Mouse (Mus musculus): ENCODE results near the gene Kpna7.
"Not testable (repeated sequence)": the region's sequence is repeated elsewhere in the genome, so short reads cannot be mapped to it uniquely, and the experiment has no call there.

The Kpna7 gene

DNA sequence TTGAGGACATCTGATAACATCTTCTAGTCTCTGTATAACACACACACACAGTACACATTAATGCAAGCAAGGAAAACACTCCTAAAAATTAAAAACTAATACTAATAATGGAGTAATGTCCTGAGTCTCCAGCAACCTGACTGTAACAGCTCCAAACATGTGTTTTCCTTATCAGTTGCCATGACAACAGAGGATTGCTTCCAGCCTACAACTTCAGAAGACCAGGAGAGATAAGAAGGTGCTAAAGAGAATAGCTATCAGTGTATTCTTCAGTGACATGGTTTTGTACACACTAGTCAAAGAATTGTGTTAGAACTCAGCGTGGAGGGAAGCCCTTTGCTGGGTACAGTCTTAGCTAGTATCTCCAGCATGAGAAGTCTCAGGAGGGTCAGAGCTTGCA lies 63.1 kb downstream of the Kpna7 start:
- not testable (repeated sequence) for DNase-seq (ENCODE audit: low read depth, low spot score)

DNA sequence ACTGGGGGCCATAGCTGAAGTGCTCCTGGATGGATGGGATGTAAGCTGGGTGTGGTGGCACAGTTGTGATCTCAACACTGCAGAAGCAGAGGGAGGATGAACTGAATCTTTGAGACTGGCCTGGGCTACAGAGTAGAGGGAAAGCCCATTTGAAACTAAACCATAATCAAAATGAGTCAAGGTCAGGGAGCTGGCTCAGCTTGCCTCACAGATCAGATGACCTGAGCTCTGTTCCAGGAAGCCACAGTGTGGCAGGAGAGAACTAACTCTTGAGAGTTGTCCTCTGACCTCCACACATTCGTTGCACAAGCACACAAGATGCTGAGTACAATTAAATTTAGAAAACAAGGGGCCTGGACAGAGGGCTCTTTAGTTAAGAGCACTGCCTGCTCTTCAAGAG lies 63.6 kb downstream of the Kpna7 start:
- DNase-seq (ENCODE audit: low read depth, low spot score): not testable (repeated sequence)

DNA sequence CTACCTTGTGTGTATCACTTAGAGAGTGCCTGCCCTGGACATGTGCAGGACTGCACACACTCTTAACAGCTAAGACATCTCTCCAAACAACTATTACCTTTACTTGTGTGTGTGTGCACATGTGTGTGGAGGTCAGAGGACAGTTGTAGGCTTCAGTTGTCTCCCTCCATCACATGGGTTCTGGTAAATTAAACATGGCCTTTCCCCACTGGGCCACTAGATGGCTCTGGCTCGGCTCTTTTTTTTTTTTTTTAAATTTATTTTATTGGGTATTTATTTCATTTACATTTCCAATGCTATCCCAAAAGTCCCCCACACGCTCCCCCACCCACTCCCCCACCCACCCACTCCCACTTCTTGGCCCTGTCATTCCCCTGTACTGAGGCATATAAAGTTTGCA lies 67.1 kb downstream of the Kpna7 start:
- not testable (repeated sequence) for DNase-seq (ENCODE audit: low read depth, low spot score)

DNA sequence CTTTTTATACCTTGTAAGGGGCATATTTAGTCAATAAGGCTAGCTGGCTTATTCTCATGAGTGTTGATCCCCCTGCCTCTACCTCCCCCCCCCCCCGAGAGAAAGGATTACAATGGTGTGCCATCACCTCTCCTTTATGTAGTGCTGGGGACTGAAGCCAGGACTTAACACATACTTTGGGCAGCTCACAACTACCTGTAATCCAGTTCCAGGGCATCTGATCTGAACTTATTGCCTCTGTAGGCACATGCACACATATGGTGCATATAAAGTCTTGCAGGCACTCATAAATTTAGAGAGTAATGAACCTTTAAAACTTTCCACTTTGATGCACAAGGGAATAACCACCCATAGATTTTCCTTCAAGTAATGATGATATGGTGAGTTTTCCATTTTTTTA lies 69.6 kb downstream of the Kpna7 start:
- no peak for DNase-seq (ENCODE audit: low read depth, low spot score)

DNA sequence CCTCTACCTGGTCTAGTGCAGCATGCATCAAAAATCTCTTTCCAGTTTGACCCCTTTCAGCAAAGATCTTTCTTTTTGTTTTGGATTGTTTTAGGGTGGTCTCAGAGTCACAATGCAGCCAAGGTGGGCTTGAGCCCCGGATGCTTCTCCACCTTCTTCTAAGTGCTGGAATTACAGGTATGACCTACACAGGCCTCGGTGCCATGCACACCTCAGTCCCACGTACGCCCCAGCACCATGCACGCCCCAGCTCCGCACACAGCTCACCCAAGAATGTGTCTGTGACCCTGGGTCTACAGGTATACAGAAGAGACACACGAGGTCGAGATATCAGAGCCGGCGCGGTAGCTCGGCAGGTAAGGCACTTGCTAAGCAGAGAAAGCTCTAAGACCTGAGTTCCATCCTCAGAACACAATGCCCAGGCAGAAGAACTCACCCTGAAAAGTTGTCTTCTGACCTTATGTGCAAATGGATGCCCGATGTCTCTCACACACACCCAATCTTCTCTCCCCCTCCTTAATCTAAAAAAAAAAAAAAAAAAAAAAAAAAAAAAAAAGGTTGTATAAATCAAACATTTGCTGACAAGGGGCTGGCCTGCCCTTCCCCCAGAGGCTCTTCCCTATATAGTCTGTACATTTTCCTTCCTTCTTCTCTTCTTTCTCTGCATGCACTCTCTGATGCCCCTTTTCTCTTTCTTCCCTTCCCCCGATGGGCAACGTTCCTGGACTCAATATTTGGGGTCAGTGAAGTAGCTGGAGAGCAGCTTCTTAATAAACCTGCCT lies 74.8 kb downstream of the Kpna7 start:
- DNase-seq (ENCODE audit: low read depth, low spot score): no peak

DNA sequence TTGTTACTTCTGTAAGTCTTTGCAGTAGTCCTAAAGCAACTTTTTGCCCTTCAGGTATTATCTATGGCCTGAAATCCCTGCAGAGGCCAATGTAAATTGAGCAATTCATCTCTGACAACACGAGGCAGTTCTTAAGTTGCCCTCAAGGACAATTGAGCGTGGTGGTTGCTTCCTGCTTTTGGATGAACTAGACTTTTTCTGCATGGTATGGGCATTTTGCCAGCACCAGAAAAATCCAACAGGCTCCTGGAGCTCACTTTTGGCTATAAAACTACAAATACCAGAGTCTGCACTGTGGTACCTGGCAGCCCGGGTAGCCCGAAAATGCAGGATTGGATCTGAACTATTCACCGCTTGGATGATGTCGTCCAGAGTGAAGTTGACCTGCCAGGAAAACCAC lies 78.2 kb downstream of the Kpna7 start:
- no peak for DNase-seq (ENCODE audit: low read depth, low spot score)

DNA sequence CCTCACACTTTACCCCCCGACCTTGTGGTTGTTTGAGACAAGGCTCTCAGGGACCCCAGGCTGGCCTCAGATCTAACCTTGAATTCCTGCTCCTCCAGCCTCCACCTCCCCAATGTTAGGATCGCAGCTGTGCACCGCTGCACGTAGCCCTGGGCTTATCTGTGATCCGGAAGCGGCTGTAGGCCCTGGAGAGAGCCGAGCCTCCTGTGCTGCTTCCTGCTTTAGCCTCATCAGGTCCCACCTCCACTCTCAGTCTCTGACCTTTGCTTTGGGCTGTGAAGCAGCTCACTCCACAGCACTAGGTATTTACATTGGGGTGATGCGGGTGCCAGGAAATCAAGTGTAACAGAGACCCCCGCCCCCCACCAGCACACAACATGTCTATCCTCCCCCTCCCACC lies 79.3 kb downstream of the Kpna7 start:
- no peak for DNase-seq (ENCODE audit: low read depth, low spot score)

DNA sequence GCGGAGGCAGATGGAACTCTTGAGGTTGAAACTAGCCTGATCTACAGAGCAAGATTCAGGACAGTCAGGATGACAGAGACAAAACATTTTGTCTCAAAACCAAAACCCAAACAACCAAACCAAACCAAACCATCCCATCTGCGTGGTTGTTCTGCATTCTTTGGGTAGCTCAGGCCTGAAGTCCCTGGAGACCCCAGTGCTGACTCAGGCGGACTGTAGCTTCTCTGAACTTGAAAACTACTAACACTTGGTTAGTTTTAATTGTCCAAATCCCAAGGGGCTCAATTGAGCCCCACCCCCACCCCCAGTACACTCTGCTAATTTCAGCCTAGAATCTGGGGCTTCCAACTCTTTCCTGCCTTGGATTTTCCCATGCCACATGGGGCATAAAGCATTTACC lies 80.5 kb downstream of the Kpna7 start:
- DNase-seq (ENCODE audit: low read depth, low spot score): no peak

DNA sequence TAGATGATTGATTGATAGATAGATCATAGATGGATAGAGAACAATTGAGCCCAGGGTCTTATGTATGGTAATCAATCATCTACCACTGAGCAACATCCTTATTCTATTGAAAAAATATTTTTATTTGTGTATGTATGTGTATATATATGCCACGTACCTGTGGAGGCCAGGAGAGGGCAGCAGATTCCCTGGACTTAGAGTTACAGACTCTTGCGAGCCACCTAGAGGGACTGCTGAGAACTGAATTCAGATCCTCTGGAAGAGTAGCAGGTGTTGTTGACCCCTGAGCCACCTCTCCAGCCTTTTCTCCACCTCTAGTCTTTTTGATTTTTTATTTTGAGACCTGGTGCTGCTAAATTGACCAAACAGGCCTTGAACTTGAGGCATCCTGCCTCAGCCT lies 85.3 kb downstream of the Kpna7 start:
- DNase-seq (ENCODE audit: low read depth, low spot score): peak; percentile 15

DNA sequence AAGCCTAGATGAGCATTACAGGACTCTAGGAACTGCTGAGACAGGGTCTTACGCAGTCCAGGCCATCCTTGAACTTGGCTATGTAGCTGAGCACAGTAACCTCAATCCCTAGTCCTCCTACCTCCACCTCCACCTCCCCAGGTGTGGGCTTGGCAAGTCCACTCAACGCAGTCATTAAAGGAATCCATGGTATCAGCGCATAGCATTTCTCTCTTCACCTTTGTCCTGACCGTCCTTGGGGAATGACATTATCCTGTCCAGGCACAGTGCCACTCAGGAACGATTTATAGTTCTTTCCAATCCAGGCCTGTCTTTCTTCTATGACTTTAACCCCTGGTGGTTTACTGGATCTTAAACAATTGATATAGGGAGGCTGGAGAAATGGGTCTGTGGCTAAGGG lies 93.3 kb downstream of the Kpna7 start:
- no peak for DNase-seq (ENCODE audit: low read depth, low spot score)

DNA sequence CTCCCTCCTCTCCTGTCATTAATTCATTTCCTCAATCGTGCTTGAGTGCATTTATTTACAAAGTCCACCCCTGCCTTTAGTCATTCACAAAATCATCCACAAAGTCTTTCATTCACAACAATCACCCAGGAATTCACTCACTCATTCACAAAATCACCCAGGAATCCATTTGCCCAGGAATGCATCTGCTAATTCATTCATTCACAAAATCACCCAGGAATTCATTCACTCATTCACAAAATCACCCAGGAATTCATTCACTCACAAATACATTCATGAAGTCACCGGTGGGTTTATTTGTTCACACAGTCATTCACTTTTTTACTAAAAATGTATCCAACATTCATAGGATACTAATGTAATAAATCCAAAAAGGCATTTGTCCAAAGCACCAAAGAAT lies 93.8 kb downstream of the Kpna7 start:
- DNase-seq (ENCODE audit: low read depth, low spot score): no peak

DNA sequence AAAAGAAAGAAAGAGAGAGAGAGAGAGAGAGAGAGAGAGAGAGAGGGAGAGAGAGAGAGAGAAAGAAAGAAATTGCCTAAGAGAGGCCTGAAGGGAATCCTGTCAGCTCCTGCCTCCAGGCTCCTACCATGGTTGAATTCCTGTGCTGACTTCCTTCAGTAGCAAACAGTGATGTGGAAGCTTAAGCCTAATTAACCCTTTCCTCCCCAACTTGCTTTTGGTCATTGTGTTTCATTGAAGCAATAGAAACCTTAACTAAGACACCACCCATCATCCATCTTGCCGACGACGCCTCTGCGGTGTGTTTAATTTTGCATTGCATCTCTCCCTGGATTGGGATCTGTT lies 94.8 kb downstream of the Kpna7 start:
- no peak for DNase-seq (ENCODE audit: low read depth, low spot score)

DNA sequence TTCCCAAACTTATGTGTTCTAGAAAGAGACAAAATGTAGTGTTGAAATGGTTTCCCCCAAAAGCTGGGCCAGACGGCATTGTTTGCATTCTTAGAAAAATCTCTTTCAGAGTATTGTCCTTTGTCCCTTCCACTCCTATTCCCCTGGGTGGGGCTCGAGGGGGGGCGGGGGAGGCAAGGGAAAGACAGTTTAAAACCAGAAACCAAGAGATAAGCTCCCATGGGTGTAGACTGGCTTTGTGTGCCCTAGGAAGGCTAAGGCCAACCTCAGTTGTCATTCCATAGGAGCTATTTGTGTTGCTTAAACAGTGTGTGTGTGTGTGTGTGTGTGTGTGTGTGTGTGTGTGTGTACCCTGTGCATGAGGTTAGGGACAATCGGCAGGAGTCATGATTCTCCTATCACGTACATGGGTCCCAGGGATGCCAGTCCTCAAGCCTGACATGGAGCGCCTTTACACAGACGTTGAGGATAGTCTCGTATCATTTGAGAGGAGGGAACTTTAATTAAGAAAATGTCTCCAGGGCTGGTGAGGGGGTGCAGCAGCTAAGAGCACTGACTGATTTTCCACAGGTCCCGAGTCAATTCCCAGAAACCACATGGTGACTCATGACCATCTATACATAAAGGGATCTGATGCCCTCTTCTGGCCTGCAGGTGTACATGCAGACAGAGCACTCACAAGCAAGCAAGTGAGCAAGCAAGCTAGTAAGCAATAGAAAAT lies 95.3 kb downstream of the Kpna7 start:
- DNase-seq (ENCODE audit: low read depth, low spot score): peak; percentile 27

DNA sequence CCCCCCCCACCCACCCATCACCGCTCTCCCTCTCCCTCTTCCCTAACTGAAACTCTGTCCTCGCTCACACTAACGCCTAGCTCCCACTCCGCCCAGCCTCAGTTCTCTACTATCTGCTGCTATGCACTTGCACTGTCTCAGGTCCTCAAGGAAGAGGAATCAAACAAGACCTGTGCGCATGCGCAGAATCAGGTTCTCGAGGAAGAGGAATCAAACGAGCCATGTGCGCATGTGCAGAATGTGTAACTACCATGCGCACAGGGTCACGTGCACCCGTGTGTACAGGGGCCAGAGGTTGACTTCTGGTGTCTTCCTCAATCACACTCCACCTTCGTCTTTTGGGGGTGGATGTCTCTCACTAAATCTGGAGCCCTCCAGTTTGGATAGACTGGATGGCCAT lies 96.3 kb downstream of the Kpna7 start:
- no peak for DNase-seq (ENCODE audit: low read depth, low spot score)

DNA sequence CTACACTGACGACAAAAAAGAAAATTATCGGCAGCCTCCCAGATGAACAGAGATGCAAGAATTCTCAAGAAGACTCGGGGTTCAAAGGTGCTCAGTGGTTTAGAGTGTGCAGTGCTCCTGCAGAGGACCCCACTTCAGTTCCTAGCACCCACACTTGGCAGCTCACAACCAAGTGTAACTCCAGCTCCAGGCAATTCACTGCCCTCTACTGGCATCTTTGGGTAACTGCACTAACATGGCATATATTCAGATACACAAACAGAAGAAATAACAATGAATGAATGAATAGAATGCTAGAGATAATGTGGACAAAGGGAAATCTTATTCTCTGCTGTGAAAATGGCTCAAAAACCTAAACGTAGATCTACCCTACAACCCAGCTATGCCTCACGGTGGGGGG lies 99.0 kb downstream of the Kpna7 start:
- DNase-seq (ENCODE audit: low read depth, low spot score): no peak

DNA sequence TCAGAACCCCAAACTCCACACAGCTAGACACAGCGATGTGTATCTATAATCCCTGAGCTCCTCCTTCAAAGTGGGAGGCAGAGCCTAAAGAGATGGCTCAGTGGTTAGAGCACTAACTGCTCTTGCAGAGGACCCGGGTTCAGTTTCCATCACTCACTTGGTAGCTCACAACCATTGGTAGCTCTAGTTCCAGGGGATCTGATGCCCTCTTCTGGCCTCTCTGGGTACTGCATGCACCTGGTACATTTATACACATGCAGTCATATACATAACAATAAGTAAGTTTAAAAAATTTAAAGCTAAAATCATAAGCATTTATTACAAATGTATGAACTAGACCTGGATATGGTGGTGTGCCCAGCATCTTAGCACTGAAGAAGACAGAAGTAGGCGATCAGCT lies 100.6 kb downstream of the Kpna7 start:
- no peak for DNase-seq (ENCODE audit: low read depth, low spot score)

DNA sequence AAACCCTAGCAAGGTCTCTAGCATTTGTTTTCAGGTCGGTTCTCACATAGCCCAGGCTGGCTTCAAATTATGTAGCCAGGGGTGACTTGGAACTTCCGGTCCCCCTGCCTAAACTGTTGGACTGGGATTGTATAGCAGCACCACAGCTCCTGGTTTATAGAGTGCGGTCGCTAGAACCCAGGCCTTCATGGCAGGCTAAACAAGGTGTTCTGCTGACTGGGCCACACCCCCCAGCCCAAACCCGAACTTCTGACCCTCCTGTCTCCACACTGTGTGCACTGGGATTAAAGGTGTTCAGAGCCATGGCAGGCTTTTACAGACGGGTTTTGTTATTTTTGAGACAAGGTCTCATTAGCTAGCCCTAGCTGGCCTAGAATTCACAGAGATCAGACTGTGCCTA lies 104.7 kb downstream of the Kpna7 start:
- no peak for DNase-seq (ENCODE audit: low read depth, low spot score)

DNA sequence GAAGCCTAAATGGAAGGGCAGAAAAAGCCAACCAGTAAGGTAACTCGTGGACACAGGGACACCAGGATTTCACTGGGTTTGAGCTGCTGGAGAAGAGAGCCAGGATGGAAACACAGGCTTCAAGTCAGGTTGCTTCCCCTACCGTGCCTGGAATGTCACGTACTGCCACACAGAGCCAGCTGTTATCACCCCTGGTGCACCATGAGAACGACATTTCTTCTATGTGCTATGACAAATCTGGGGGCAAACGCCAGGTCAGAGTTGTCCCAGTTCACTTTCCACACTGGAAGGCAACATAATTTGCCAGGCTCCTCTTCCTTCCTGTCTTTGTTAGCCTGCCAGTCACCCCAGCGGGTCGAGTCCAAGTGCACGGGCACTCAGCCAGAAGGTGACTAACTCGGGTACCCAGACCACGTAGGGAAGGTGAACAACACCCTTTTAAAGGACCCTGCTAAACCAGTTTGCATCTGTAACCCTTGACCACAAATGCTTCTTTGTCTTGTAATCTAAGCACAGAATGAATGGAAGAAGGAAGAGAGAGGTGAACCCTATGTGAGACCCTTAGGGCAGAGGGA lies 105.2 kb downstream of the Kpna7 start:
- DNase-seq (ENCODE audit: low read depth, low spot score): no peak

DNA sequence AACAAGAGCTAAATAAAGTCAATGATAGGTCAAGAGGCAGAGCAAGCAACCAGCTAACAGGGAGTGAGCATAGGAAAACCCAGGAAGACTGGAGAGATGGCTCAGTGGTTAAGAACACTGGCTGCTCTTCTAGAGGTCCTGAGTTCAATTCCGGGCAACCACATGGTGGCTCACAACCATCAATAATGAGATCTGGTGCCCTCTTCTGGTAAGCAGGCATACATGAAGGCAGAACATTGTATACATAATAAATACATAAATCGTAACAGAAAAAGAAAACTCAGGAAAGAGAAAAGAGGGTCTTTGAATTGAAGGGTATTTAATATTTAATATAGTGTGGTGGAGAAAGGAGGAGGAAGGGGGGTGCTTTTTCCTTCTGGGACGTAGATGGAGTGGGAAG lies 112.6 kb downstream of the Kpna7 start:
- no peak for DNase-seq (ENCODE audit: low read depth, low spot score)

DNA sequence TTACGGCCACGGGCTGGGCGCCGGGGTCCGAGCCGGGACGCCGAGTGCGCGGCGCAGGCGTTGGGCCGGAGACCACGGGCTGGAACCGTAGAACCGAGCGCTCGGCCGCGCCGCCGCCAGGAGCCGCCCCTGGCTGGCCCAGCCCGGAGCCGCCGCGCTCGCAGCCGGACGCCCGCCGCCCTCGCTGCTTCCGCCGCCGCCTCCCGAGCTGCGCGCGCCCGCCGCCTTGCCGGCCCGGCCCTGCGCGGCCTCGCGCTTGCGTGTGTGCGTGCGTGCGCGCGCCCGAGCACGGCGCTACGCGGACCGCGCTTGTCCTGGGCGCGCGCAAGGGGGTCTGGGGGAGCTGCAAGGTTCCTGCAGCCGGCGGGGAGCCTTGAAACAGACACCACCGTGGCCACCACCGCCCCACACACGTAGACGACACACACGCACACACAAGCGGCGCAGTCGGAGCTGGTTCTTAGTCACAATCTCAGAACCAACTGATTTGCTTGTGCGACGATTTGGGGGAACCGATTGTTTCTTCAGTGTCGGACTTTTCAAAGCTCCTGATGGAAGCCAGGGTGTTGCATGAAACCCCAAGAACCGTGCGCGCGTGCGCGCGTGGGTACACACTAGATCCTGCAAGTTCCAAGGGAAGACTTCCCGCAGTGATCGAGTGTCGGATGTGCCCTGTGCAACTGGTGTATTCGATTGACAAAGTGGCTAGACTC lies 118.0 kb downstream of the Kpna7 start, which contains the start of gene Smurf1:
Gene Smurf1 (minus strand): TSS at position 209 of the 713 bp plus-strand sequence.
- peak; percentile 91 for DNase-seq (ENCODE audit: low read depth, low spot score)

DNA sequence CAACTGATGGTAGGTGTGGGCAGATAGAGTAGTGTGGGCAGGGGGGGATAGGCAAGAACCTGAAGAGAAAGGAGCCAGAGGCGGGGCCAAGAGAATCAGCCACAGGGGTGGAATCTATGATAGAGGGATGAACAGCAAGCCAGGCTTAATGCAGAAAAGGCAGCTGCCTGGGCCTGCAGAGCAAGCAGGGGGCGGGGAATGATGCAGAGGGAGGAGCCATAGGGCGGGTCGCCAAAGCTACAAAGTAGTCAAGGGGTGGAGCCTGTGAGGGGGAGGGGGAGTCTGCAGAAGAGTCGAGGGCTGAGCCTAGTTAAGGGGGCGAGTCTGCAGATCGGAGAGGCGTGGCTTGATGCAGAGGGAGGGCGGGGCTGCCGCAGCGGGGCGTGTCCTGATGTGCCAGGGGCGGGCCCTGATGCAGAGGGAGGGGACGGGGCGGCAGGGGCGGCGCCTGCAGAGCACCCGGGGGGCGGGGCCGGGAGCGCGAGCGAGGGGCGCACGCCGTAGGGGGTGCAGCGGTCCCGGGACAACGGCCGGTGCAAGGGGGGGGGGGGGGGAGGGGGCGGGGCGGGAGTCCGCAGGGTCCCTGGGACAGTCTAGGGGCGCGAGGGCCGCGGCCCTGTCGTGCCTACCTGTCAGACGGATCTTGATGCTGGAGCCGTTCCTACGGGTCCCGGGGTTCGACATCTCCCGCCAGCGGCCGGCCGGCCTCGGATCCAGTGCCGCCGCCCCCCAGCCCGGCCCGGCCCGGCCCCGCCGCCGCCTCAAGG lies 118.8 kb downstream of the Kpna7 start:
- peak; percentile 93 for DNase-seq (ENCODE audit: low read depth, low spot score)

DNA sequence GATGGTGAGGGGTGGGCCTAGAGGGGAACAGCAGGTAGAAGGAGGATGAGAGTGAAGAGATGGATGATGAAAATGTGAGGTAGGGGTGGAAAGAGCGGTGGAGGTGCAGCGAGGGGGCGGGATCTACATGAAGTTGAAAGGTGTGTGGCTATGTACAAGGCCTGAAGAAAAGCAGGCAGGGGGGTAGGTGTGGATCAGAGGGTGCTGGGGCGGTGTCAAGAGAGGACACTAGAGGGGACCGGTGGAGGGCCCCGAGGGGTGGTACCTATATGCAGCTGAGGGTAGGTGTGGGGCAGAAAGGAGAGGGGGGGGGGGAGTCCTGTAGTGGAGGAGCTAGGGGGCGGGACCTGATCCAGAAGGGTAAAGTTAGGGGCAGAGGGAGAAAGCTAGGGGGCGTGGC lies 119.4 kb downstream of the Kpna7 start:
- DNase-seq (ENCODE audit: low read depth, low spot score): no peak

Measured in CD4-positive helper T cell, adult 2 months (primary cell).